Mouse (Mus musculus): ENCODE measurements around the gene Slfn14. TPM values are rescaled to one million over a fixed set of nuclear protein-coding genes. Genes with fewer than 3 reads are reported as not detected.

Gene Slfn14
- polyA plus RNA-seq, 1 experiment, result 0.01 TPM

DNA sequence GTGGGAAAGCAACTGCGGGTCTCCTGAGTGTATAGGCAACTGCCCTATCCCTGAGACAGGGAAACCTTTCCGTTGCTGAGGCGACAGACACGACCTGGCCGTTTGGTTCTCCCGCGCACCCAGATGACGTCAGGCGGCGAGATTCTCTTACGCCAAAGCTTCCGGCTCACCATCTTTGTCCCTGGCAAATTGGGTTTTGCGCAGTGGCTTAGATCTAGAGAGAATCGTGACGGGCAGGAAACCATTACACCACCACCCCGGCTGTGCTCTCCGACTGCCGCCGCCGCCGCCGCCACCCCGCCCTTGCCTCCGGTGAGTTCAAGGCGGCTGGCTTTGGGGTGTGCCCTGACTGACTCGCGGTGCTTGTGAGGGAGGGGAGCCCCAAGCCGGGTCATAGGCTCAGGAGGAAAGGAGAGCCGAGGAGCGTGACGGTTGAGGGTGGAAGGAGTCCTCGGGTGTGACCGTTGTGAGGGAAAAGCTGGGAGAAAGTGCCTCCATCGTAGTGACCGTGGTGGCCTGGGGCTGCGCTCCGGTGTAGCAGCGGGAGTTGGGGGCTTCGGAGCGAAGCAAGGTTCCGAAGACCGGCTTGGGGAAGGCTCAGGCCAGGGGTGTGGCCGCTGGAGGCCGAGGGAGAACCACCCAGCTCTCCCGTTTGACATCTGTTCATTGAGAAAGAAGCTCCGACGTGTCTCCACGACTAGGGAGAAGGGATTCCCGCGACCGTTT is 16.2 kb upstream of the Slfn14 start, which contains the start of gene Pex12:
TSS of gene Pex12 (minus strand) at position 61 of the 726 bp plus-strand sequence.
- peaks cover 48% of the 10 kb centered on the region for H3K79me2 ChIP-seq (ENCODE audit: control insufficient read depth, insufficient read depth)
- TF ChIP-seq POLR2AphosphoS2 (IDR thresholded peaks at IDR 0.05; ENCODE audit: insufficient read length, low read depth) (peak; percentile 72), CEBPB (IDR thresholded peaks at IDR 0.05; ENCODE audit: insufficient read depth, poor library complexity, severe bottlenecking) (no peak), MYOD1 (IDR thresholded peaks at IDR 0.05; ENCODE audit: control insufficient read depth in 1 of 3, insufficient read length in 2 of 3, low read depth in 2 of 3) (no peak), USF1 (IDR thresholded peaks at IDR 0.05; ENCODE audit: low read depth) (no peak), TCF3 (IDR thresholded peaks at IDR 0.05; ENCODE audit: insufficient read length, low read depth) (no peak), REST (IDR thresholded peaks at IDR 0.05; ENCODE audit: insufficient read depth, insufficient read length) (no peak), SRF (IDR thresholded peaks at IDR 0.05; ENCODE audit: control insufficient read depth, insufficient read length, low read depth) (peak; percentile 93), E2F4 (IDR thresholded peaks at IDR 0.05; ENCODE audit: insufficient read depth) (peak; percentile 82), TCF12 (IDR thresholded peaks at IDR 0.05; ENCODE audit: insufficient read depth, poor library complexity, severe bottlenecking) (no peak), MAX (IDR thresholded peaks at IDR 0.05; ENCODE audit: low read depth) (no peak), MYOG (IDR thresholded peaks at IDR 0.05; ENCODE audit: control insufficient read depth in 1 of 3, insufficient read depth in 1 of 3, insufficient read length in 2 of 3, low read depth in 2 of 3) (peak in 1 of 3 experiments; percentile 5), POLR2A (IDR thresholded peaks at IDR 0.05; ENCODE audit: insufficient read length, low read depth) (peak; percentile 84)

DNA sequence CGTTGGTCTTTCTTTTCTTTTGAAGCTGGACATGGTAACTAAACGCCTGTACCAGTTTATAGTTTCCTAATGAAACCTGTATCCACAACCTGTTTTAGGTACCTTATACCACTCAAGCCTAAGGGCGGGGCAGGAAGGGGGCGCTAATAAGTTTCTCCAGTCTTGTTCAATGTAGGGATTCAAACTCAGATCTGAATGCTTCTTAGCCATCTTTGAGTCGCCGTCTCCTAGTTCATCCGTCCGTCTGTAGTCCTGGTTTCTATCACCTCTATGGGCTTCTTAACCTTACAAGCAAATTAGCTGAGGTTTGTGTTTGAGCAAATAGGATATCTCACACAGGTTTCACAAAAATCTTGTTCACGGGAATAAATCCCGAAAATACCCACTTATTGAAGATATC is 15.6 kb upstream of the Slfn14 start:
- Histone ChIP-seq H3K79me2 (ENCODE audit: control insufficient read depth, insufficient read depth) (peaks cover 43% of the 10 kb centered on the region), H3K4me2 (ENCODE audit: low read depth) (peak overlapping the region; percentile 93), H3K27me3 (ENCODE audit: control insufficient read depth, insufficient read depth, insufficient read length) (no peaks in the 10 kb centered on the region), H3ac (ENCODE audit: control insufficient read depth, insufficient read length) (peak overlapping the region; percentile 30), H3K4me3 (peak overlapping the region; percentile 82), H3K36me3 (ENCODE audit: control insufficient read depth, insufficient read depth) (no peaks in the 10 kb centered on the region)
- TF ChIP-seq MYOG (IDR thresholded peaks at IDR 0.05; ENCODE audit: control insufficient read depth in 1 of 3, insufficient read depth in 1 of 3, insufficient read length in 2 of 3, low read depth in 2 of 3) (no peak), MYOD1 (IDR thresholded peaks at IDR 0.05; ENCODE audit: control insufficient read depth in 1 of 3, insufficient read length in 2 of 3, low read depth in 2 of 3) (no peak), REST (IDR thresholded peaks at IDR 0.05; ENCODE audit: insufficient read depth, insufficient read length) (no peak), POLR2AphosphoS2 (IDR thresholded peaks at IDR 0.05; ENCODE audit: insufficient read length, low read depth) (no peak), CEBPB (IDR thresholded peaks at IDR 0.05; ENCODE audit: insufficient read depth, poor library complexity, severe bottlenecking) (no peak), POLR2A (IDR thresholded peaks at IDR 0.05; ENCODE audit: insufficient read length, low read depth) (no peak), TCF3 (IDR thresholded peaks at IDR 0.05; ENCODE audit: insufficient read length, low read depth) (no peak)

More for the DNA sequence above, 16.2 kb upstream of the Slfn14 start, which contains the start of gene Pex12:
- Histone ChIP-seq H3ac (ENCODE audit: control insufficient read depth, insufficient read length) (peak within 1 kb of the TSS; percentile 30), H3K36me3 (ENCODE audit: control insufficient read depth, insufficient read depth) (no peaks in the 10 kb centered on the region), H3K27me3 (ENCODE audit: control insufficient read depth, insufficient read depth, insufficient read length) (no peaks in the 10 kb centered on the region), H3K4me2 (ENCODE audit: low read depth) (peak within 1 kb of the TSS; percentile 93), H3K4me3 (peak within 1 kb of the TSS; percentile 82)

DNA sequence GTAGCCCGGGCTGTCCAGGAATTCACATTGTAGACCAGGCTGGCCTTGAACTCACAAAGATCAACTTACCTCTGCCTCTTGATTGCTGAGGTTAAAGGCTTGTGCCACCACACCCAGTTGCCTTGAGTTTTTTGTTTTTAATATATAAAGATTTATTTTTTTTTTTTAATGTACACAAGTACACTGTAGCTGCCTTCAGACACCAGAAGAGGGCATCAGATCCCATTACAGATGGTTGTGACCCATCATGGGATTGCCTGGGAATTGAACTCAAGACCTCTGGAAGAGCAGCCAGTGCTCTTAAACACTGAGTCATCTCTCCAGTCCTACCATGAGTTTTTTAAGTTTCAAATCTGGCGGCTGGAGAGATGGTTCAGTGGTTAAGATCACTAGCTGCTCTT is 14.9 kb upstream of the Slfn14 start:
- H3K79me2 ChIP-seq (ENCODE audit: control insufficient read depth, insufficient read depth), result peaks cover 36% of the 10 kb centered on the region
- no peaks in the 10 kb centered on the region for H3K27me3 ChIP-seq (ENCODE audit: control insufficient read depth, insufficient read depth, insufficient read length)
- H3K36me3 ChIP-seq (ENCODE audit: control insufficient read depth, insufficient read depth), result no peaks in the 10 kb centered on the region
- peak overlapping the region; percentile 93 for H3K4me2 ChIP-seq (ENCODE audit: low read depth)
- H3K4me3 ChIP-seq, result peak overlapping the region; percentile 82
- TF ChIP-seq MAX (IDR thresholded peaks at IDR 0.05; ENCODE audit: low read depth) (no peak), POLR2A (IDR thresholded peaks at IDR 0.05; ENCODE audit: insufficient read length, low read depth) (no peak), MYOG (IDR thresholded peaks at IDR 0.05; ENCODE audit: control insufficient read depth in 1 of 3, insufficient read depth in 1 of 3, insufficient read length in 2 of 3, low read depth in 2 of 3) (no peak), POLR2AphosphoS2 (IDR thresholded peaks at IDR 0.05; ENCODE audit: insufficient read length, low read depth) (no peak), TCF3 (IDR thresholded peaks at IDR 0.05; ENCODE audit: insufficient read length, low read depth) (no peak), SRF (IDR thresholded peaks at IDR 0.05; ENCODE audit: control insufficient read depth, insufficient read length, low read depth) (no peak), USF1 (IDR thresholded peaks at IDR 0.05; ENCODE audit: low read depth) (no peak), TCF12 (IDR thresholded peaks at IDR 0.05; ENCODE audit: insufficient read depth, poor library complexity, severe bottlenecking) (no peak)
- H3ac ChIP-seq (ENCODE audit: control insufficient read depth, insufficient read length), result no peak overlapping the region

DNA sequence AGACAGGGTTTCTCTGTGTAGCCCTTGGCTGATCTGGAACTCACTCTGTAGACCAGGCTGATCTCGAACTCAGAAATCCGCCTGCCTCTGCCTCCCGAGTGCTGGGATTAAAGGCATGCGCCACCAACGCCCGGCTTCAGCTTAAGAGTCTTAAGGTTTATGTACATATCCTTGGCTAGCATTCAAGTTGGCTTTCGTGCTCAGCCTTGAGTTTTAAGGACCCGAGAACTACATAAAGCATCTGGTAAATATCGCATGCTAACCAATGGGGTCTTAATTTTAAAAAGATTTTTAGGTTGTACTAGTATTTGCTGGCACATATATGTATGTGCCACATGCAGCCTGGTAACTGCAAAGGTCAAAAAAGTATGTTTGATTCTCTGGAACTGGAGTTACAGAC is 13.2 kb upstream of the Slfn14 start:
- H3K36me3 ChIP-seq (ENCODE audit: control insufficient read depth, insufficient read depth), result peaks cover 13% of the 10 kb centered on the region
- peak overlapping the region; percentile 83 for H3K4me2 ChIP-seq (ENCODE audit: low read depth)
- H3K27me3 ChIP-seq (ENCODE audit: control insufficient read depth, insufficient read depth, insufficient read length), result no peaks in the 10 kb centered on the region
- TF ChIP-seq SRF (IDR thresholded peaks at IDR 0.05; ENCODE audit: control insufficient read depth, insufficient read length, low read depth), result no peak
- TF ChIP-seq USF1 (IDR thresholded peaks at IDR 0.05; ENCODE audit: low read depth), result no peak
- no peak for TF ChIP-seq CEBPB (IDR thresholded peaks at IDR 0.05; ENCODE audit: insufficient read depth, poor library complexity, severe bottlenecking)
- TF ChIP-seq POLR2AphosphoS2 (IDR thresholded peaks at IDR 0.05; ENCODE audit: insufficient read length, low read depth), result no peak
- peak overlapping the region; percentile 72 for H3K4me3 ChIP-seq
- H3ac ChIP-seq (ENCODE audit: control insufficient read depth, insufficient read length), result no peak overlapping the region
- peaks cover 19% of the 10 kb centered on the region for H3K79me2 ChIP-seq (ENCODE audit: control insufficient read depth, insufficient read depth)

All from myocyte (in vitro differentiated cells).